Mouse (Mus musculus) liver, embryonic 14.5 days (tissue): ENCODE results near the gene Ppp2r1b.

Source experiments
- CTCF ChIP-seq: IDR thresholded peaks from 2 replicates; pipeline ENCODE4 v1.5.1; 2016; ENCODE audit warnings: antibody characterized with exemption, low read depth, control low read depth
- EP300 ChIP-seq: IDR thresholded peaks from 2 replicates; pipeline ENCODE4 v1.6.1; 2016; ENCODE audit warnings: antibody characterized with exemption, low read depth

GRCm38 (mm10) chr9:50941804-50942401 lies 96.8 kb downstream of the Ppp2r1b start:
- no peak for TF ChIP-seq CTCF
- no peak for TF ChIP-seq EP300
